Mouse (Mus musculus): ENCODE data around the gene Tsen54. TPM values are rescaled to one million over a fixed set of nuclear protein-coding genes. Genes with fewer than 3 reads are reported as not detected.

Gene Tsen54
- total RNA-seq, 1 experiment: 63.6 TPM

DNA sequence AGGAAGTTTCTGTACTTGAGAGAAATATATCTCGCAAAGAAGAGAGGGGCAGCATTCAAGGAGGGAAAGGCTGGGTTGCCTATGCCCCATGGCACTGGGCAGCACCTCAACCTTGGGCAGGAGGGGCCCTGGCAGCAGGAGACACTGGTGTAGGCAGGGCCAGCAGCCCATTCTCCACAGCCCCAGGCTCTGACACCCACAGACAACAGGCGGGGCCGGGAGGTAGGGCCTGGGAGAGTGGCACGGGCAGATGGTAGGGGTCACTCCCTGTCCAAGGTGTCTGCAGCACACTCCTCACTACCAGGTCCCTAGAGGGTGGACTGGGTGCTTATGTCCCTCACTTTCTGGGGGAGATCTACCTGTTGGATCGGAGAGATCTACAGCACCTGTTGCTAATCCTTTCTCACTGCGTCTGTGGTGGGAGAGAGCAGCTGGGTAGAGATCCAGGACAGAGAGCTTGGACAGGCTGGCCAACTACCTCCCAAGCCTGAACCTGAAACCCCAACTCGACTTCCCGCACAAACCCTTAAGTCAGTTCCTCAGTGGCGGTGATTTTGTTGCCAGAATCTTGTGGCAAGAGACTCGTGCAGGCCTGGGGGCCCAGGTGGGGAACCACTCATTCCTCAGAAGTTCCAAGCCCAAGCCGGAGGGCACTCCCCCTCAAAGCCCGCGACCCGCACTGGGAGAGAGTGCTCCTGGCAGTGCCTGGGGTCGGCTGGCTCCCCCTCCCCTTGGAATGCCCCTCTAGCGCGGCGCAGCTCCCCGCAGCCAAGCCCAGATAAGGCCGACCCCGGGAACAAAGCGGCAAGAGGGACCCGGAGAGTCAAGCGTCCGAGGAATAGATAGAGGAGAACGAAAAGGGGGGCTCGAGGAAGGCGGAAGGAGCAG is 1.7 kb upstream of the Tsen54 start:
- in situ Hi-C loops (cut with MboI; ENCODE audit: low sequenced_read_pairs in 2 of 2, unreplicated experiment in 2 of 2): no loop called here
- Histone ChIP-seq H3K9ac (ENCODE audit: insufficient read depth, low read depth, low read length, poor library complexity, severe bottlenecking) (peak overlapping the region; percentile 92), H3K4me1 (ENCODE audit: control insufficient read depth in 2 of 2, insufficient read depth in 2 of 2, low read length in 2 of 2, poor library complexity in 1 of 2) (peaks cover 3 to 28% of the 10 kb centered on the region in 2 experiments; a peak in 2 of 4 replicates), H3K9me3 (ENCODE audit: control insufficient read depth, insufficient read depth, low read depth, low read length) (no peaks in the 10 kb centered on the region), H3K4me3 (ENCODE audit: insufficient read depth in 1 of 2, low read depth in 1 of 2, low read length in 2 of 2, poor library complexity in 1 of 2, severe bottlenecking in 1 of 2) (peak overlapping the region; percentile 88 to 94), H3K36me3 (ENCODE audit: control insufficient read depth, insufficient read depth, low read length, poor library complexity, severe bottlenecking) (peaks cover 7% of the 10 kb centered on the region), H3K27ac (ENCODE audit: insufficient read depth, low read depth, low read length, poor library complexity, severe bottlenecking) (no peak overlapping the region)
- peak; percentile 40 for DNase-seq (ENCODE audit: low read depth, low spot score)
- TF ChIP-seq MAFK (IDR thresholded peaks at IDR 0.05; ENCODE audit: insufficient read depth, low read depth, low read length): no peak
- no peak for TF ChIP-seq CHD2 (IDR thresholded peaks at IDR 0.05; ENCODE audit: low read depth, low read length)
- no peak for TF ChIP-seq ZC3H11A (IDR thresholded peaks at IDR 0.05; ENCODE audit: borderline replicate concordance, low read depth, low read length)
- no peak for TF ChIP-seq ZNF384 (IDR thresholded peaks at IDR 0.05; ENCODE audit: low read depth, low read length)
- TF ChIP-seq HCFC1 (IDR thresholded peaks at IDR 0.05; ENCODE audit: borderline replicate concordance, insufficient read depth, low read length): no peak

DNA sequence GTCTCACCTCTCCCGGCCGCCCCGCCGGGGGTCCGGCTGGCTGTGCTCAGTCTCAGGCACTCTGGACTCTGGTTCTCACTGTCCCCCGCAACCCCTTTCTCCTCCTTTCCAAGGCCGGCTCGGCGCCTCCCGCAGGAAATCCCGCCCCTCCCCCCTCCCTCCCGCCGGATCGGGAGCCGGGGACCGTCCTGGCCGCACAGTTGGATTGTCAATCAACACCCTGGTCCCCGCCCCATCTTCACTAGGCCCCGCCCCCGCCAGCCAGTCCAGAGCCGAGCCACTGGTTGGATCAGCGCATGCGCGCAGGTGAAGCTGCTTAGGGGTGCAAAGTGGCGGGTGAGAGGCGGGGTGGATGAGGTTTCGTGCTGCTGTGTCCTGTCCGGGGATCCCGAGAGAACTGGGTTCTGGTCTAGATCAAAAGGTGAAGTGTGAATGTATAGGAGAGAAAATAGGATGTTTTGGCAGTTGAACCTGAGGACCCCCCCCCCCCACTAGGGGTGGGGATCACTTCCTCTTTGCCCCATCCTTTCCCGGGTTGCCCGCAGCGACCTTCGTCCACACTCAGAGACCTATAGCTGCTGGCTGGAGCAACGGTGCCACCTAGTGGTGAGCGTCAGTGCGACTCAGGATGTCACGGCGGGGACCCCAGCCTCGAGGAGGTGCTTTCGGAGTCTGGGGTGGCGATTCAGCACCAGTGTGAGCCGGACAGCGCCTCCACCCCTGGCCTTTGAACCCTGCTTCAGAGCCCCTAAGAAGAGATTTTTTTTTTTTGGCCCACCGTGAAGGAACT is 822 bp upstream of the Tsen54 start, which contains the start of gene Caskin2:
Caskin2 (minus strand) TSS at position 133 of the 790 bp plus-strand sequence.
- Histone ChIP-seq H3K4me3 (ENCODE audit: insufficient read depth in 1 of 2, low read depth in 1 of 2, low read length in 2 of 2, poor library complexity in 1 of 2, severe bottlenecking in 1 of 2) (peak within 1 kb of the TSS; percentile 91 to 94), H3K36me3 (ENCODE audit: control insufficient read depth, insufficient read depth, low read length, poor library complexity, severe bottlenecking) (peaks cover 13% of the 10 kb centered on the region), H3K9ac (ENCODE audit: insufficient read depth, low read depth, low read length, poor library complexity, severe bottlenecking) (peak within 1 kb of the TSS; percentile 92), H3K9me3 (ENCODE audit: control insufficient read depth, insufficient read depth, low read depth, low read length) (no peaks in the 10 kb centered on the region), H3K4me1 (ENCODE audit: control insufficient read depth in 2 of 2, insufficient read depth in 2 of 2, low read length in 2 of 2, poor library complexity in 1 of 2) (peaks cover 3 to 20% of the 10 kb centered on the region in 2 experiments; a peak in 2 of 4 replicates), H3K27ac (ENCODE audit: insufficient read depth, low read depth, low read length, poor library complexity, severe bottlenecking) (no peak within 1 kb of the TSS)
- peak; percentile 98 for DNase-seq (ENCODE audit: low read depth, low spot score)
- no peak for TF ChIP-seq MAFK (IDR thresholded peaks at IDR 0.05; ENCODE audit: insufficient read depth, low read depth, low read length)
- peak; percentile 99 for TF ChIP-seq ZNF384 (IDR thresholded peaks at IDR 0.05; ENCODE audit: low read depth, low read length)
- peak; percentile 56; the same call in 1 of the 2 replicates for TF ChIP-seq CHD2 (IDR thresholded peaks at IDR 0.05; ENCODE audit: low read depth, low read length)
- in situ Hi-C loops (cut with MboI; ENCODE audit: low sequenced_read_pairs in 2 of 2, unreplicated experiment in 2 of 2): no loop called here

DNA sequence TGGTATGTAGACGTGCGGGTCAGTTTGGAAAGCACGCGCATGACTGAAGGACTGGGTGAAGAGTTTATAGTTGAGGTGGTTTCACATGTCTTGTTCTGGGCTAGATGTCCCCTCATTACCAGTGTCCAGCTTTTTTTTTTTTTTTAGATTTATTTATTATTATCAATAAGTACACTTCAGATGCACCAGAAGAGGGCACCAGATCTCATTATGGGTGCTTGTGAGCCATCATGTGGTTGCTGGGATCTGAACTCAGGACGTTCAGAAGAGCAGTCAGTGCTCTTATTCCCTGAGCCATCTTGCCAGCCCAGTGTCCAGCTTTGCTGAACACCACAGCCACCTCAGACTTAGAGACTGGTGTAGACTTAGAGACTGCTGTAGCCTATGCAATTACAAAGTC is 2.8 kb downstream of the Tsen54 start:
- DNase-seq (ENCODE audit: low read depth, low spot score): no peak
- Histone ChIP-seq H3K9me3 (ENCODE audit: control insufficient read depth, insufficient read depth, low read depth, low read length) (no peaks in the 10 kb centered on the region), H3K9ac (ENCODE audit: insufficient read depth, low read depth, low read length, poor library complexity, severe bottlenecking) (no peak overlapping the region), H3K4me3 (ENCODE audit: insufficient read depth in 1 of 2, low read depth in 1 of 2, low read length in 2 of 2, poor library complexity in 1 of 2, severe bottlenecking in 1 of 2) (no peak overlapping the region), H3K4me1 (ENCODE audit: control insufficient read depth in 2 of 2, insufficient read depth in 2 of 2, low read length in 2 of 2, poor library complexity in 1 of 2) (peaks cover 0 to 4% of the 10 kb centered on the region in 2 experiments; a peak in 2 of 4 replicates), H3K36me3 (ENCODE audit: control insufficient read depth, insufficient read depth, low read length, poor library complexity, severe bottlenecking) (peaks cover 31% of the 10 kb centered on the region), H3K27ac (ENCODE audit: insufficient read depth, low read depth, low read length, poor library complexity, severe bottlenecking) (no peak overlapping the region)
- no peak for TF ChIP-seq ZC3H11A (IDR thresholded peaks at IDR 0.05; ENCODE audit: borderline replicate concordance, low read depth, low read length)
- 0 out of 2 replicates have a peak, but pooled peaks have one; percentile 11 for TF ChIP-seq ZNF384 (IDR thresholded peaks at IDR 0.05; ENCODE audit: low read depth, low read length)
- in situ Hi-C loops (cut with MboI; ENCODE audit: low sequenced_read_pairs in 2 of 2, unreplicated experiment in 2 of 2): no loop called here

DNA sequence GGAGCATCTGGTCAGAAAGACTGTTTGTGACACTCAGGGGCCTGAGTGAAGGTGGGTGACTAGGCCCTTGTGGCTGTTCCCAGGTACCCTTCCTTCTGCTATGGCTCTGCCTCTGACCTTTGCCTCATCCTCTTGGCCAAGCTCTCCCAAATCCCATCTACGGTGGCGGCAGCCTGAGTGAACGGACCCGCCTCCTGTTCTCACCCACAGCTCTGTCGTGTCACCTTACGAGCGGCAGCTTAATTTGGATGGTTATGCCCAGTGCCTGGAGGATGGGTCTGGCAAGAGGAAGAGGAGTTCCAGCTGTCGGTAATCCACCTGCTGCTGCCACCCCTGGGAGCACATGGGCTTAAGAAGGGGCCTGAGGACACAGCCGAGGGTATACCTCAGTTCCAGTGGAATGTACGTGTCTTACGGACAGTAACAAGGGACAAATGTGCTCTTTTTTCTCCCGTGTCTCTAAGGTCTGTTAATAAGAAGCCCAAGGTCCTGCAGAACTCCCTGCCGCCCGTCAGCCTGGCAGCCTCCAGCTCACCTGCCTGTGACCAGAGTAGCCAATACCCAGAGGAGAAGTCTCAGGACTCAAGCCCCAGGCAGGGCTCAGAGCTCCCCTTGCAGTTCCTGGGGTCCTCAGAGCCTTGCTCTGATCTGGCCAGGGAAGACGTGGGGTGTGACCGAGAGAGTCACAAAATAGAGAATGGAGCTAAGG is 5.5 kb downstream of the Tsen54 start:
- Histone ChIP-seq H3K9ac (ENCODE audit: insufficient read depth, low read depth, low read length, poor library complexity, severe bottlenecking) (no peak overlapping the region), H3K9me3 (ENCODE audit: control insufficient read depth, insufficient read depth, low read depth, low read length) (no peaks in the 10 kb centered on the region), H3K27ac (ENCODE audit: insufficient read depth, low read depth, low read length, poor library complexity, severe bottlenecking) (no peak overlapping the region), H3K4me3 (ENCODE audit: insufficient read depth in 1 of 2, low read depth in 1 of 2, low read length in 2 of 2, poor library complexity in 1 of 2, severe bottlenecking in 1 of 2) (no peak overlapping the region), H3K4me1 (ENCODE audit: control insufficient read depth in 2 of 2, insufficient read depth in 2 of 2, low read length in 2 of 2, poor library complexity in 1 of 2) (no peaks in the 10 kb centered on the region; a peak in 1 of 4 replicates), H3K36me3 (ENCODE audit: control insufficient read depth, insufficient read depth, low read length, poor library complexity, severe bottlenecking) (peaks cover 35% of the 10 kb centered on the region)
- DNase-seq (ENCODE audit: low read depth, low spot score): no peak
- in situ Hi-C loops (cut with MboI; ENCODE audit: low sequenced_read_pairs in 2 of 2, unreplicated experiment in 2 of 2): no loop called here
- TF ChIP-seq MAFK (IDR thresholded peaks at IDR 0.05; ENCODE audit: insufficient read depth, low read depth, low read length) (no peak), ZC3H11A (IDR thresholded peaks at IDR 0.05; ENCODE audit: borderline replicate concordance, low read depth, low read length) (no peak), HCFC1 (IDR thresholded peaks at IDR 0.05; ENCODE audit: borderline replicate concordance, insufficient read depth, low read length) (no peak), ZNF384 (IDR thresholded peaks at IDR 0.05; ENCODE audit: low read depth, low read length) (no peak), CHD2 (IDR thresholded peaks at IDR 0.05; ENCODE audit: low read depth, low read length) (no peak)

Measured in ES-E14 (cell line).